Mouse (Mus musculus): ENCODE measurements around the gene Rgs19. TPM values are rescaled to one million over a fixed set of nuclear protein-coding genes. Genes with fewer than 3 reads are reported as not detected.

Rgs19 gene
- polyA plus RNA-seq, 1 experiment from 2014 or later, result 42.7 TPM

DNA sequence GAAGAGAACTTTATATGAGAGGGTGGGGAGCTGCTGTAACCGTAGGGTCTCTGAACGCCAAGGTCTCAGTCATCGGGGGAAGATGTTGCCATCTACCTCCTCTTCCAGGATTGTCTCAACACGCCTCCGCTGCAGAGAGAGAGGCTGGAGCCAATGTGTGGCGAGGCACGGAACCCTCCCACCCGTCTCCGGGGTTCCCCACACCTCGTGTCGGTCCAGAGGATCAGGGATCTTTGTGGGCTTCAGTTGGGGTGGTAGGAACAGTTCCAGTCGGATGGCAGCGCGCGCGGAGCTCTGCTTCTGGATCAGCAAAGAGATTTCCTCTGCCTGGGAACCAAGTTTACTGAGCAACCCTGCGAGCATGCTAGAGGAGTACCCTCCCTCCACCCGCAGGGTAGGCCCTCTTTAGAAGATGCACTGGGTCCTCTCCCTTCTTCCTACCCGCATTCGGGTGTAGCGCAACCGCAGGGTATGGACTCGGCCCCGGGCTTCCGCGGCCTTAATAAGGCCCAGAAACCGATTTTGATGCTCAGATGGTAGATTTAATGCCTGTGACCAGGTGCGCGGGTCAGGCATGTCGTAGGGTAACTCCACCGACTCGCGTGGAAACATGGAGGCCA, 3.1 kb upstream of the Rgs19 start:
- Histone ChIP-seq H3K4me1 (replicated peaks) (peaks cover 21% of the 10 kb centered on the region), H3K27me3 (no peaks in the 10 kb centered on the region), H3K9ac (no peak overlapping the region), H3K36me3 (no peaks in the 10 kb centered on the region), H3K27ac (replicated peaks) (no peak overlapping the region), H3K9me3 (no peaks in the 10 kb centered on the region), H3K4me2 (no peak overlapping the region), H3K4me3 (no peak overlapping the region)
- no peak for ATAC-seq (ENCODE audit: low read depth)
- WGBS, result 79% methylated on average over 33 of the region's 33 CpGs

DNA sequence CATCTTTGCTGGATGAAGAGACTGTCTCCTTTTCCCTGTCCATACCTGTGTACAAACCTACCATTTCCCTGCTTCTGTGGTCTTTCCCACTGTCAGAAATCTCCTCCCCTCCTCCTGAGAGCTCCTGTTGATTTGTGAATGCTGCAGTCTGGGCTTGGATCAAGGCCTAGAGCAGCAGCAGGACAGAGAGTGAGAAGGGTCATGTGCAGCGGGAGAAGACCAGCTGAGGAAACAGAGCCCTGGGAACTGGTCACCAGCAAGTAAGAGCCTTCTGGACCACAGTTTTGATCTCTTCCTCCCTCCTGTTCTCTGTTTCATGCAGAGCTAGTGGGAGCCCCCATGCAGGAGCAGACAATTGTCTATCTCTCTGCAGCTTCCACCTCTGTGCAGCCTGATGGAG, 2.0 kb upstream of the Rgs19 start:
- no peak for ATAC-seq (ENCODE audit: low read depth)
- no peaks in the 10 kb centered on the region for H3K9me3 ChIP-seq
- H3K4me1 ChIP-seq (replicated peaks), result peaks cover 21% of the 10 kb centered on the region
- H3K4me2 ChIP-seq, result no peak overlapping the region
- no peaks in the 10 kb centered on the region; the same call in 1 of the 2 replicates for H3K36me3 ChIP-seq
- no peak overlapping the region for H3K4me3 ChIP-seq
- 68% methylated on average over 1 of the region's 1 CpGs for WGBS
- H3K27me3 ChIP-seq, result no peaks in the 10 kb centered on the region
- H3K27ac ChIP-seq (replicated peaks), result no peak overlapping the region
- no peak overlapping the region for H3K9ac ChIP-seq

- H3K9me3 ChIP-seq, result no peaks in the 10 kb centered on the region
- no peaks in the 10 kb centered on the region for H3K27me3 ChIP-seq
- no peak for ATAC-seq (ENCODE audit: low read depth)
- H3K4me1 ChIP-seq (replicated peaks), result peaks cover 21% of the 10 kb centered on the region
- H3K27ac ChIP-seq (replicated peaks), result peak overlapping the region; percentile 46; the same call in 1 of the 2 replicates
- WGBS, result 87% methylated on average over 3 of the region's 3 CpGs
- H3K4me2 ChIP-seq, result peak overlapping the region; percentile 94
- no peak overlapping the region for H3K9ac ChIP-seq
- H3K4me3 ChIP-seq, result peak overlapping the region; percentile 67; the same call in 1 of the 2 replicates
- peaks cover 2% of the 10 kb centered on the region for H3K36me3 ChIP-seq
These were observed 804 bp upstream of the Rgs19 start for GRCm38 (mm10) chr2:181694581-181694980.

DNA sequence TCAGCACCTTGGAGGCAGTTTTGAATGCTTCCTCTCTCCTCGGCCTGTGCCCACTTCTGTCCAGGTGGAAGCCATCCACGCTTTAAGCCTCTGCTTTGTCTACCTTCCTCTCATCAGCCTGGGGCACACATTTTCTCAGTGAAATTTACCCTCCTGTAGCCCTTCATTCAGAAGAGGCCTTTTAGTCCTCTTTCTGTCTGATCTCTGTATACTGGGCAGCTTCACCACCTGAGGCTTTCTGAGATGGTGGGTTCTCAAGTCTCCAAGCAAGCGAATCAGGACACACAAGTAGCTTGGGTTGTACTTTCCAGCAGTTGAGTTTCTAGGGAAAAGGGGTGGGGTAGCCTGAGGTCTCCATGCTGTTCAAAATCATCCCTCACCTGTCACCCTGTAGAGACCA, 1.5 kb downstream of the Rgs19 start:
- Histone ChIP-seq H3K9me3 (no peaks in the 10 kb centered on the region), H3K27ac (replicated peaks) (no peak overlapping the region), H3K4me3 (no peak overlapping the region), H3K4me1 (replicated peaks) (peaks cover 21% of the 10 kb centered on the region), H3K4me2 (peak overlapping the region; percentile 94), H3K36me3 (peaks cover 23% of the 10 kb centered on the region), H3K27me3 (no peaks in the 10 kb centered on the region), H3K9ac (no peak overlapping the region)
- ATAC-seq (ENCODE audit: low read depth), result no peak
- 90% methylated on average over 3 of the region's 3 CpGs for WGBS

- Histone ChIP-seq H3K27me3 (no peaks in the 10 kb centered on the region), H3K4me3 (no peak overlapping the region), H3K9ac (no peak overlapping the region), H3K36me3 (peaks cover 30% of the 10 kb centered on the region), H3K27ac (replicated peaks) (no peak overlapping the region), H3K9me3 (no peaks in the 10 kb centered on the region), H3K4me1 (replicated peaks) (peaks cover 21% of the 10 kb centered on the region), H3K4me2 (no peak overlapping the region)
- no peak for ATAC-seq (ENCODE audit: low read depth)
- 98% methylated on average over 4 of the region's 4 CpGs for WGBS
These were observed 2.2 kb downstream of the Rgs19 start for GRCm38 (mm10) chr2:181691571-181691970.

GRCm38 (mm10) chr2:181691083-181691482, 2.7 kb downstream of the Rgs19 start:
- no peak overlapping the region for H3K4me2 ChIP-seq
- H3K9me3 ChIP-seq, result no peaks in the 10 kb centered on the region

DNA sequence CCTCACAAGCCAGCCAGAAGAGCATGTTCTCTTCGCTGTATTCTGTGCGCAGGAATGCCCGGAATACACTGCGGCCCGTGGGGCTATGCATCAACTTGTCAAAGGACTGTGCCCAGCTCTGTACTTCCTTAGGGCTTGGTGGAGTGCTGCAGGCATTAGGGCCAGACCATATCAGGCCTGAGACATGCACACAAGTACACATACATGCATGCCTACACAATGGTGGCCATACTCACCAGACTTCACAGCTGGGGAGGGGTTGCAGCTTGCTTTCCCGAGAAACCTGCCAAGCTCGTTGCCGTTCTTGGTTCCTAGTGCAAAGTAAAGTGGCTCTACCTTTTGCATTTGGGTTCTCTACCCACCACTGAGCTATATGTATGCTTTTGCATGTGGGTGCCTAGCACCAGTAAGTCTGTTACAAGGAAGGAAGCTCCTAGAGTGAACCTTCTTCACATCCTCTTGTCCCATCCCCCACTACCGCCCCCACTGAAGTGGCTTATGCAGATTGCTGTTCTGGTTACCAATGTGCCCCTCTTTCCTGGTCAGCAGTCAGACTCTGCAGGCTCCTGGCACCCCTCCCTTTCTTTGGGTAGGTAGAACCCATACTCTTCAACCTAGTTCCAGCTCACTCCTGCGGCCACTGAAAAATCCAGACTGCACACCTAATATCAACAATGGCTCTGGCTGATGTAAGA, 4.2 kb downstream of the Rgs19 start:
- no peak overlapping the region for H3K4me2 ChIP-seq
- H3K4me3 ChIP-seq, result no peak overlapping the region
- peaks cover 19% of the 10 kb centered on the region for H3K4me1 ChIP-seq (replicated peaks)
- H3K9me3 ChIP-seq, result no peaks in the 10 kb centered on the region
- ATAC-seq (ENCODE audit: low read depth), result no peak
- WGBS, result 94% methylated on average over 10 of the region's 10 CpGs
- no peak overlapping the region for H3K9ac ChIP-seq
- peaks cover 42% of the 10 kb centered on the region for H3K36me3 ChIP-seq
- no peaks in the 10 kb centered on the region for H3K27me3 ChIP-seq
- no peak overlapping the region for H3K27ac ChIP-seq (replicated peaks)

More at GRCm38 (mm10) chr2:181691083-181691482, 2.7 kb downstream of the Rgs19 start:
- Histone ChIP-seq H3K4me3 (no peak overlapping the region), H3K4me1 (replicated peaks) (peaks cover 21% of the 10 kb centered on the region), H3K27ac (replicated peaks) (no peak overlapping the region), H3K27me3 (no peaks in the 10 kb centered on the region), H3K36me3 (peaks cover 35% of the 10 kb centered on the region), H3K9ac (no peak overlapping the region)
- 87% methylated on average over 6 of the region's 6 CpGs for WGBS
- no peak for ATAC-seq (ENCODE audit: low read depth)

DNA sequence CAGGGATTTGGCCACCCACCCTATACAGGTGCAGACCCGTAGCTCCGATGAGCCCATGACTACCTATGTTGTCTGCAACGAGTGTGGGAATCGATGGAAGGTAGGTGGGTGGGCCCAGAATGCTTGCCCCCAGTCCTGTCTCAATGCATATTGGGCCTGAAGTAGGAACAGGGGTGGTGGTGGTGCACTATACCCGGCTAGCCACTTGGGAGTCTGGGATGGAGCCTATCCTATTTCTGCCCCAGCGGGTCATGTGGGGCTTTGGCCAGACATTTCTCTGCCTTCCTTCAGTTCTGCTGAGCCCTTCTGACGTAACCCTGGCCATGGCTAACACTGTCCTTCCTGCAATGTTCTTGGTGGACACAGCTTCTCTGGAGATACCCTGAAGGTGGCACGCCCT, 6.2 kb downstream of the Rgs19 start:
- Histone ChIP-seq H3K9me3 (no peaks in the 10 kb centered on the region), H3K4me1 (replicated peaks) (peaks cover 5% of the 10 kb centered on the region), H3K27ac (replicated peaks) (no peak overlapping the region), H3K4me3 (no peak overlapping the region), H3K27me3 (no peaks in the 10 kb centered on the region), H3K36me3 (peaks cover 42% of the 10 kb centered on the region), H3K9ac (no peak overlapping the region), H3K4me2 (no peak overlapping the region)
- no peak for ATAC-seq (ENCODE audit: low read depth)
- WGBS, result 93% methylated on average over 8 of the region's 8 CpGs

DNA sequence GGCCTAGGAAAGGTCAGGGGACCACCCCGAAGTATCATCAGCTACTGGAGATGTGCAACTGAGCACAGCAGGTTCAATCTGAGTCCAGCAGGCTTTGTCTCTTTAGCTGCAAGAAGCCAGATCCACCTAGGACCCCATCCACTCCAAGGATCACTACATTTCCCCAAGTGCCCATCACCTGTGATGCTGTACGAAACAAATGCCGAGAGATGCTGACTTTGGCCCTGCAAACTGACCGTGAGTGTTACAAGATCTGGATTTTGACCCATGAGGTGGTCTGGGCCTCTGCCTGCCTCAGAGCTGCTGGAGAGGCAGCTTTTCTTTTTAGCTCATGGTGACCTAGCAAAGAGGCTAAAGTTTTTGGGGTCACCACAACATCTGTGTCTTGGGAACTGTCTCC, 8.1 kb downstream of the Rgs19 start:
- H3K27ac ChIP-seq (replicated peaks), result no peak overlapping the region
- WGBS, result 94% methylated on average over 4 of the region's 4 CpGs
- H3K4me2 ChIP-seq, result no peak overlapping the region
- no peak overlapping the region for H3K9ac ChIP-seq
- no peaks in the 10 kb centered on the region for H3K9me3 ChIP-seq
- peaks cover 42% of the 10 kb centered on the region for H3K36me3 ChIP-seq
- H3K4me1 ChIP-seq (replicated peaks), result peaks cover 18% of the 10 kb centered on the region
- no peak for ATAC-seq (ENCODE audit: low read depth)
- H3K27me3 ChIP-seq, result no peaks in the 10 kb centered on the region
- H3K4me3 ChIP-seq, result no peak overlapping the region

DNA sequence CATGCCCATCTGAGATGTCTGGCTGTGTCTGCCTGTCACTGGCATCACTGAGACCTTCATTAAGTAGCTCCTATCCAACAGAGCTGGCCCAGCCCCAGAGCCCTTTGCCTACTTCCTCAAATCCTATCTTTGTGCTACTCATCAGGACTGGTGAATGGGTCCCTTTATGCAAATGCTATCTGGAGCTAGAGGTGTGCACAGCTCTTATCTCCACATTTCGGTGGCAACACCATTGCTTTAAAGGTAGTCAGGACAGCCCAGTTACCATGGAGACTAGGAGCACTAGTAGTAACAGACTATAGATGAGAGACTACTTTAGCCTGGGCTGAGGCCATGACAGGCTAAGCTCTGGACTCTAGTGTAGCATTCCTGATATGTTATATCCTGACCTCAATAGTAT, 9.1 kb downstream of the Rgs19 start:
- peaks cover 42% of the 10 kb centered on the region for H3K36me3 ChIP-seq
- no peak overlapping the region for H3K4me2 ChIP-seq
- peaks cover 24% of the 10 kb centered on the region for H3K4me1 ChIP-seq (replicated peaks)
- 78% methylated on average over 1 of the region's 1 CpGs for WGBS
- no peaks in the 10 kb centered on the region for H3K27me3 ChIP-seq
- H3K9me3 ChIP-seq, result no peaks in the 10 kb centered on the region
- H3K4me3 ChIP-seq, result no peak overlapping the region
- H3K27ac ChIP-seq (replicated peaks), result no peak overlapping the region
- H3K9ac ChIP-seq, result no peak overlapping the region
- no peak for ATAC-seq (ENCODE audit: low read depth)

DNA sequence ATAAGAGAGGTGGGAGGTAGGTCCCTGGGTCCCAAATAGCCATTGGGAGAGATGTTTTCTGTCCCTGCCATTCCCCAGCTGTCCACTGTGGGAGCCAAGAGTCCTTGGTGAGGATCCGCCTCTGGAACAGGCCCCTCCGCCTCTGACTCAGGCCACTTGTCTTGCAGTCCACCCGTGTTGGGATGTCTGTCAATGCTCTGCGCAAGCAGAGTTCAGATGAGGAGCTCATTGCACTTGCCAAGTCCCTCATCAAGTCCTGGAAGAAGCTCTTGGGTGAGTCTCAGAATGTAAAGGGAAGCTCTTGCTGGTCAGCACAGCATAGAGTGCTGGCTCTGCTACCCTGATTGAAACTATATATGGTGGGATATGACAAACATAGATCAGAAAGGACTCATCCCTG, 10.4 kb downstream of the Rgs19 start:
- 71% methylated on average over 4 of the region's 4 CpGs for WGBS
- H3K27ac ChIP-seq (replicated peaks), result no peak overlapping the region
- H3K4me1 ChIP-seq (replicated peaks), result peaks cover 28% of the 10 kb centered on the region
- peaks cover 30% of the 10 kb centered on the region for H3K36me3 ChIP-seq
- H3K9me3 ChIP-seq, result no peaks in the 10 kb centered on the region
- no peak overlapping the region for H3K4me2 ChIP-seq
- ATAC-seq (ENCODE audit: low read depth), result no peak
- no peak overlapping the region for H3K9ac ChIP-seq
- H3K27me3 ChIP-seq, result no peaks in the 10 kb centered on the region
- H3K4me3 ChIP-seq, result no peak overlapping the region

DNA sequence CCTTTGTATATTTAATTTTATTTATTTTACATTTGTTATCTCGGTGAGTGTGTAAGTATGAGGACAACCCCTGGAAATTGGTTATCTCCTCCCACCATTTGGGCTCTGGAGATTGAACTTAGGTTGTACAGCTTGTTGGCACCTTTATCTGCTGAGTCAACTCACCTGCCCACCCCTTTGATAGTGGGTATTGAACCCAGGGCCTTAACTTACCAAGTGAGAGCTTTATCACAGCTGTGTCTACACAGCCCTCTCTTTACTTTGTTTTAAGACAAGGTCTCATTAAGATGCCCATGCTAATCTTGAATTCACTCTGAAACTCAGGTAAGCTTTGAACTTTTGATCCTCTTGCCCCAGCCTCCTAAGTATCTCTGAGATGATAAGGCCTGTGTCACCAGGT, 11.8 kb downstream of the Rgs19 start:
- Histone ChIP-seq H3K4me3 (no peak overlapping the region), H3K27me3 (no peaks in the 10 kb centered on the region), H3K4me2 (peak overlapping the region; percentile 82; the same call in 1 of the 2 replicates), H3K9ac (no peak overlapping the region), H3K9me3 (no peaks in the 10 kb centered on the region), H3K27ac (replicated peaks) (no peak overlapping the region), H3K4me1 (replicated peaks) (peaks cover 30% of the 10 kb centered on the region), H3K36me3 (peaks cover 16% of the 10 kb centered on the region)
- 93% methylated on average over 1 of the region's 1 CpGs for WGBS
- ATAC-seq (ENCODE audit: low read depth), result no peak
